Mouse (Mus musculus) spleen, adult 2 months (tissue): Measurements from ENCODE around the gene Nap1l1.

Experiments used
- CTCF ChIP-seq: fragments of 200-500 bp; IDR thresholded peaks from 2 replicates; pipeline ENCODE4 v1.5.1; 2011; ENCODE audit warnings: mild to moderate bottlenecking, inconsistent platforms; ENCODE audit not compliant: insufficient read depth, insufficient read length, insufficient replicate concordance; ENCODE audit errors: extremely low read depth
- POLR2A ChIP-seq: fragments of 200-500 bp; IDR thresholded peaks from 2 replicates; pipeline ENCODE4 v1.6.1; 2011; ENCODE audit warnings: low read depth, low read length, inconsistent platforms

GRCm38 (mm10) chr10:111460381-111460780, 12.6 kb upstream of the Nap1l1 start:
- no peak for TF ChIP-seq CTCF
- TF ChIP-seq POLR2A = no peak
